Mouse (Mus musculus) embryonic facial prominence, embryonic 13.5 days (tissue): ENCODE measurements around the gene Vmn2r90. TPM values are rescaled to one million over a fixed set of nuclear protein-coding genes. Genes with fewer than 3 reads are reported as not detected.

Source experiments
- ATAC-seq: fragments of 200-750 bp; cut with Nextera tagmentation; 2 replicates; pipeline ENCODE4 v1.8.0; 2017; ENCODE audit warnings: low read depth; ENCODE audit not compliant: insufficient number of reproducible peaks, insufficient read depth, low FRiP score, low TSS enrichment
- H3K27ac ChIP-seq: fragments of 300-500 bp; sonication (generic); 2 replicates; pipeline ENCODE4 v1.5.1; 2015; ENCODE audit warnings: moderate library complexity, mild to moderate bottlenecking, inconsistent platforms
- H3K27me3 ChIP-seq: fragments of 300-500 bp; sonication (generic); 2 replicates; pipeline ENCODE4 v1.6.1; 2015; ENCODE audit warnings: mild to moderate bottlenecking, inconsistent platforms
- H3K36me3 ChIP-seq: fragments of 300-500 bp; sonication (generic); 2 replicates; pipeline ENCODE4 v1.6.1; 2015; ENCODE audit warnings: mild to moderate bottlenecking, inconsistent platforms
- H3K4me1 ChIP-seq: fragments of 300-500 bp; sonication (generic); 2 replicates; pipeline ENCODE4 v1.6.1; 2015; ENCODE audit warnings: inconsistent platforms
- H3K4me2 ChIP-seq: fragments of 300-500 bp; sonication (generic); 2 replicates; pipeline ENCODE4 v1.6.1; 2015; ENCODE audit warnings: moderate library complexity, mild to moderate bottlenecking, inconsistent platforms
- H3K4me3 ChIP-seq: fragments of 300-500 bp; sonication (generic); 2 replicates; pipeline ENCODE4 v1.5.1; 2015; ENCODE audit warnings: mild to moderate bottlenecking, inconsistent platforms
- H3K9ac ChIP-seq: fragments of 300-500 bp; sonication (generic); 2 replicates; pipeline ENCODE4 v1.6.1; 2015; ENCODE audit warnings: mild to moderate bottlenecking, inconsistent platforms
- H3K9me3 ChIP-seq: fragments of 300-500 bp; sonication (generic); 2 replicates; pipeline ENCODE4 v1.6.1; 2016; ENCODE audit warnings: inconsistent platforms
- WGBS: fragments of 180-500 bp; shearing (Covaris S2); methylation state at CpG from one replicate; pipeline ENCODE4 v1.1.7; 2015; ENCODE audit warnings: mixed read lengths; 5-methylcytosine and 5-hydroxymethylcytosine counted together
- polyA plus RNA-seq: library from polyadenylated mRNA; unstranded; fragments of >200 nt; fragmentation: Nextera tagmentation; extraction: Ambion mirVana; gene quantifications from 2 replicates; pipeline ENCODE4 v1.2.1, GENCODE M21; 2015

Gene Vmn2r90
- polyA plus RNA-seq, 1 experiment from 2014 or later = not detected

DNA sequence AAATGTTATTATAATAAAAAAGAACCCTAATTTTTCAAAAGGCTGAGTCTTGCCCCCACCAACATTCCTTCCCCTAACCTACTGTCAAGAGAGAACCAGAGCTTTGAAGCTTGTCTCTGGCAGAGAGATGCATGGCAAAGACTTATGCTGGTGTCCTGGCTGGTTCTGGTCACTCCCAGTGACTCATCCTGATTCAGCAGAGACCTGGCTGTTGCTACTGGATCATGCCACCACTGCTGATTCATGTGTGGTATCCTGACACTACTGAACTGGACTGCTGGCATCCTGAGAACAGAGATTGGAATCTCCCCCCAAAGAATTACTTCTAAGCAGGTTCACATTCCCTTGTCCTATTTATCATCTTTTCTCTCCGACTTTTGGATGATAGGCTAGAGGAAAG is 60.7 kb downstream of the Vmn2r90 start:
- Histone ChIP-seq H3K4me1 (no peaks in the 10 kb centered on the region), H3K9me3 (no peaks in the 10 kb centered on the region), H3K4me3 (no peak overlapping the region), H3K4me2 (no peak overlapping the region), H3K36me3 (no peaks in the 10 kb centered on the region), H3K27me3 (no peaks in the 10 kb centered on the region), H3K9ac (no peak overlapping the region), H3K27ac (no peak overlapping the region)
- WGBS = 52% methylated on average over 1 of the region's 1 CpGs
- ATAC-seq = no peak

DNA sequence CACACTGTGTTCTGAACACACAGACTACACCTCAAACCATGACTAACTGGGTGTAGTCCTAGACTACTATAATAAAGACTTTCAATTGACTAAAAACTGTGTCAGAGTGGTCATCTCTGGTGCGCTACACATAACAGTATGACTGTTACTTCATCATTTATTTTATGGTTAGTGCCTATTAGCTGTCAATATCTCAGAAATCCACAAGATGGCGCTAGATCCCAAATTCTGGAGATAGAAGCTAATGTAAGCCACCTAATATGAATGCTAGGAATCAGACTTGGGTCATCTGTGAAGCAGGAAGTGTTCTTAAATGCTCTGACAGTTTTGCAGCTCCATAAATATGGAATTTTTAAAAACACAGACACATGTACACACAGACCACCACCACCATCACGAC is 62.9 kb downstream of the Vmn2r90 start:
- Histone ChIP-seq H3K4me1 (no peaks in the 10 kb centered on the region), H3K4me2 (no peak overlapping the region), H3K27ac (no peak overlapping the region), H3K36me3 (no peaks in the 10 kb centered on the region), H3K4me3 (no peak overlapping the region), H3K9ac (no peak overlapping the region), H3K9me3 (no peaks in the 10 kb centered on the region), H3K27me3 (no peaks in the 10 kb centered on the region)
- 11% methylated on average over 3 of the region's 3 CpGs for WGBS
- ATAC-seq = 0 out of 2 replicates have a peak, but pooled peaks have one; percentile 3

Other genes starting within 250 kb of the Vmn2r90 start
- 11.5 and 13.3 TPM in 2 replicates for gene Lnpep, start 78.7 kb upstream of the Vmn2r90 start, polyA plus RNA-seq
- gene Spaca6, start 123.4 kb downstream of the Vmn2r90 start, polyA plus RNA-seq = 51.9 and 52.6 TPM in 2 replicates
- gene Has1, start 151.5 kb downstream of the Vmn2r90 start, polyA plus RNA-seq = 1.3 and 1.6 TPM in 2 replicates
- 0.19 TPM in 1 of 2 replicates, not detected in the other for gene Fpr1, start 180.2 kb downstream of the Vmn2r90 start, polyA plus RNA-seq
- not detected in 2 replicates for gene Fpr2, start 184.1 kb downstream of the Vmn2r90 start, polyA plus RNA-seq
- not detected in 2 replicates for gene Fpr3, start 184.1 kb downstream of the Vmn2r90 start, polyA plus RNA-seq